Mouse (Mus musculus) E14TG2a.4 (cell line): ENCODE results near the gene Gtpbp1.

Source experiments
- CTCF ChIP-seq: conservative IDR thresholded peaks from 2 replicates; pipeline ENCODE4 v1.5.1; 2014; ENCODE audit warnings: low read length
- NANOG ChIP-seq: IDR thresholded peaks from 2 replicates; pipeline ENCODE4 v1.6.1; 2014; ENCODE audit warnings: borderline replicate concordance, low read length, mixed read lengths
- POU5F1 ChIP-seq: IDR thresholded peaks from 2 replicates; pipeline ENCODE4 v1.6.1; 2014; ENCODE audit warnings: low read length, borderline replicate concordance

DNA sequence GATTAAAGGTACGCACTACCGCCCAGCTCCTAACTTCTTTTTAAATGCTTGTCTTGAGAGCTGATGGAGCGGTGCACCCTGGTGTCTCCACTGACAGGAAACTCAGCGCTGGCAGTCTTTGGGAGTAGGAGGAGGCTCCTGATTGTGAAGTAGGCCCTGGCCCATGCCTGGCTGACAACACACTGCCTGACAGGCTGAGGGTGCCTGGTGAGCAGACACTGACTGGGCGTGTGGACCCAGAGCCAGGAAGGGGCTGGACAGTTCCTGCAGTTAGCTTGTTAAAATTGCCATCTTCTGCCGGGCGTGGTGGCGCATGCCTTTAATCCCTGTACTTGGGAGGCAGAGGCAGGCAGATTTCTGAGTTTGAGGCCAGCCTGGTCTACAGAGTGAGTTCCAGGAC, 59.6 kb downstream of the Gtpbp1 start:
- TF ChIP-seq CTCF (no peak), NANOG (no peak), POU5F1 (no peak)
